Mouse (Mus musculus) myocyte (in vitro differentiated cells): ENCODE results near the gene F8. TPM values are rescaled to one million over a fixed set of nuclear protein-coding genes. Genes with fewer than 3 reads are reported as not detected.
"Not testable (repeated sequence)": the region's sequence is repeated elsewhere in the genome, so short reads cannot be mapped to it uniquely, and the experiment has no call there.

Experiments
- H3K27me3 ChIP-seq: one replicate; pipeline ENCODE4 v1.6.1; 2011; ENCODE audit not compliant: control insufficient read depth, insufficient read depth, insufficient read length
- H3K36me3 ChIP-seq: one replicate; pipeline ENCODE4 v1.6.1; 2011; ENCODE audit not compliant: control insufficient read depth, insufficient read depth
- H3K4me2 ChIP-seq: one replicate; pipeline ENCODE4 v1.6.1; 2011; ENCODE audit warnings: low read depth, control low read depth
- H3K4me3 ChIP-seq: one replicate; pipeline ENCODE4 v1.5.1; 2011; ENCODE audit warnings: mild to moderate bottlenecking, control low read depth, moderate library complexity
- H3K79me2 ChIP-seq: one replicate; pipeline ENCODE4 v1.6.1; 2011; ENCODE audit not compliant: control insufficient read depth, insufficient read depth
- H3ac ChIP-seq: one replicate; pipeline ENCODE4 v1.6.1; 2011; ENCODE audit not compliant: control insufficient read depth, insufficient read length
- CEBPB ChIP-seq: IDR thresholded peaks from 2 replicates; pipeline ENCODE4 v1.6.1; 2011; ENCODE audit warnings: mild to moderate bottlenecking, moderate library complexity; ENCODE audit not compliant: poor library complexity, insufficient read depth, severe bottlenecking
- E2F4 ChIP-seq: IDR thresholded peaks from one replicate; pipeline ENCODE4 v1.6.1; 2011; ENCODE audit warnings: mild to moderate bottlenecking, control low read depth, moderate library complexity; ENCODE audit not compliant: insufficient read depth
- MAX ChIP-seq: IDR thresholded peaks from one replicate; pipeline ENCODE4 v1.6.1; 2011; ENCODE audit warnings: low read depth, mild to moderate bottlenecking, control low read depth
- MYOD1 ChIP-seq, 3 experiments: IDR thresholded peaks; one replicate each; pipeline ENCODE4 v1.6.1; 2011; ENCODE audit warnings: control low read depth in 2 of 3, low read depth in 2 of 3, mild to moderate bottlenecking in 2 of 3, moderate library complexity in 1 of 3; ENCODE audit not compliant: insufficient read length in 2 of 3, control insufficient read depth in 1 of 3
- MYOG ChIP-seq, 3 experiments: IDR thresholded peaks; one replicate each; pipeline ENCODE4 v1.6.1; 2011; ENCODE audit warnings: control low read depth in 2 of 3, low read depth in 2 of 3, mild to moderate bottlenecking in 2 of 3; ENCODE audit not compliant: insufficient read length in 2 of 3, control insufficient read depth in 1 of 3, insufficient read depth in 1 of 3
- POLR2A ChIP-seq: IDR thresholded peaks from one replicate; pipeline ENCODE4 v1.6.1; 2011; ENCODE audit warnings: low read depth, mild to moderate bottlenecking, control low read depth, moderate library complexity; ENCODE audit not compliant: insufficient read length
- POLR2AphosphoS2 ChIP-seq: IDR thresholded peaks from one replicate; pipeline ENCODE4 v1.6.1; 2011; ENCODE audit warnings: low read depth, control low read depth; ENCODE audit not compliant: insufficient read length
- REST ChIP-seq: IDR thresholded peaks from one replicate; pipeline ENCODE4 v1.6.1; 2011; ENCODE audit warnings: mild to moderate bottlenecking, control low read depth, moderate library complexity; ENCODE audit not compliant: insufficient read depth, insufficient read length
- SRF ChIP-seq: IDR thresholded peaks from one replicate; pipeline ENCODE4 v1.6.1; 2011; ENCODE audit warnings: low read depth; ENCODE audit not compliant: control insufficient read depth, insufficient read length
- TCF12 ChIP-seq: IDR thresholded peaks from one replicate; pipeline ENCODE4 v1.6.1; 2011; ENCODE audit warnings: mild to moderate bottlenecking, control low read depth; ENCODE audit not compliant: poor library complexity, insufficient read depth, severe bottlenecking
- TCF3 ChIP-seq: IDR thresholded peaks from one replicate; pipeline ENCODE4 v1.6.1; 2011; ENCODE audit warnings: low read depth, control low read depth; ENCODE audit not compliant: insufficient read length
- USF1 ChIP-seq: IDR thresholded peaks from one replicate; pipeline ENCODE4 v1.6.1; 2011; ENCODE audit warnings: low read depth, mild to moderate bottlenecking, control low read depth, moderate library complexity
- polyA plus RNA-seq: library from polyadenylated mRNA; unstranded; fragments of >200 nt; fragmentation: generic; extraction: Trizol; gene quantifications from one replicate; pipeline ENCODE4 v1.2.1, GENCODE M21; 2012; ENCODE audit warnings: missing spikeins

Gene F8
- polyA plus RNA-seq, 1 experiment: 0.40 TPM

GRCm38 (mm10) chrX:75370197-75370596 is 12.2 kb downstream of the F8 start:
- Histone ChIP-seq H3ac (no peak overlapping the region), H3K79me2 (no peaks in the 10 kb centered on the region), H3K4me3 (no peak overlapping the region), H3K27me3 (no peaks in the 10 kb centered on the region), H3K4me2 (no peak overlapping the region), H3K36me3 (no peaks in the 10 kb centered on the region)
- TF ChIP-seq SRF: no peak
- no peak for TF ChIP-seq POLR2AphosphoS2
- no peak for TF ChIP-seq REST
- no peak for TF ChIP-seq USF1
- TF ChIP-seq TCF3: no peak
- TF ChIP-seq E2F4: no peak
- no peak for TF ChIP-seq CEBPB
- TF ChIP-seq MYOD1 (IDR thresholded peaks at IDR 0.05; ENCODE audit: control insufficient read depth in 1 of 3, insufficient read length in 2 of 3, low read depth in 2 of 3): no peak
- no peak for TF ChIP-seq POLR2A
- no peak for TF ChIP-seq TCF12
- TF ChIP-seq MAX: no peak
- TF ChIP-seq MYOG (IDR thresholded peaks at IDR 0.05; ENCODE audit: control insufficient read depth in 1 of 3, insufficient read depth in 1 of 3, insufficient read length in 2 of 3, low read depth in 2 of 3): no peak

DNA sequence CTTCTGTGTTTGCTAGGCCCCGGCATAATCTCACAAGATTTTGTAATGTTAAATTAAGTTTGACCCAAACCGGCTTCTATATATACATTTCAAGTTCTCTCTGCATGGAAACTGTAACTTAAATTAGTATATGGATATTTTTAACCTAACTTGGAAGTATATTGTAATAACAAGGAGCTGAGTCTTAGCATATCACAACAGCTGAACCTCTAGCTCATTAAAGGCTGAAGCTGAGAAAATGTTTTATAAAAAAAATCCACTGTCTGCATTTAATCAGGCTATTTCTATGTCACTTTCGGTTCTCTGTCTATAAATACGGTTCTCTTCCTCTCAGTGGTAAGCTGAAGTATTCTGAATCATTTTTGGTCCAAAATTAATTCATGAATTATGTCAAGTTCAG is 58.9 kb downstream of the F8 start:
- H3K79me2 ChIP-seq: no peaks in the 10 kb centered on the region
- no peaks in the 10 kb centered on the region for H3K27me3 ChIP-seq
- no peak overlapping the region for H3ac ChIP-seq
- TF ChIP-seq MYOD1 (IDR thresholded peaks at IDR 0.05; ENCODE audit: control insufficient read depth in 1 of 3, insufficient read length in 2 of 3, low read depth in 2 of 3) (no peak), CEBPB (no peak)
- H3K36me3 ChIP-seq: no peaks in the 10 kb centered on the region
- H3K4me2 ChIP-seq: no peak overlapping the region
- no peak overlapping the region for H3K4me3 ChIP-seq

DNA sequence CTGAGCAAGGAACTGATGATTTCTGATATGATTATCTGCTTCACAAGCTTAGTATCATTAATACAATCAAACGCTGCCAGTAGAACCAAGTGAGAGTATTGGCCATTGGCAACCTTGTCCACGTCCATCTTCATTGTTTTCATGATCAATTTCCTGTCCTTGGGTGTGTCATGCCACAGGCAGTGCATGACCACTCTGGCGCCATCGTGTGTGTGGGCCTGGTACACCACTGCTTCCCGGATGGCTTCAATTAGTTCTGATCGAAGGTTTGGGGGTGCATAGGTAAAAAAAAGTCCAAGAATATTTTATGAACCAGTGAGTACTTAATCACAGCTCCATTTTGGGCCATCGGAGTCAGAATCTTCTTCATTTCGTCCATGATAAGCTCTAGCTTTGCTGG is 110.7 kb downstream of the F8 start:
- H3K36me3 ChIP-seq: no peaks in the 10 kb centered on the region
- no peaks in the 10 kb centered on the region for H3K79me2 ChIP-seq
- no peaks in the 10 kb centered on the region for H3K27me3 ChIP-seq
- H3K4me2 ChIP-seq: no peak overlapping the region
- H3ac ChIP-seq: no peak overlapping the region
- TF ChIP-seq SRF (no peak), POLR2AphosphoS2 (no peak), TCF3 (no peak), REST (no peak), MYOG (IDR thresholded peaks at IDR 0.05; ENCODE audit: control insufficient read depth in 1 of 3, insufficient read depth in 1 of 3, insufficient read length in 2 of 3, low read depth in 2 of 3) (no peak), TCF12 (no peak), CEBPB (no peak), POLR2A (no peak), USF1 (no peak), MYOD1 (IDR thresholded peaks at IDR 0.05; ENCODE audit: control insufficient read depth in 1 of 3, insufficient read length in 2 of 3, low read depth in 2 of 3) (no peak), MAX (no peak), E2F4 (no peak)
- H3K4me3 ChIP-seq: no peak overlapping the region

- not testable (repeated sequence) for H3K4me3 ChIP-seq, H3K4me2 ChIP-seq, H3ac ChIP-seq, H3K27me3 ChIP-seq, H3K36me3 ChIP-seq, H3K79me2 ChIP-seq
These were observed 148.6 kb downstream of the F8 start for GRCm38 (mm10) chrX:75233603-75234376.

GRCm38 (mm10) chrX:75231456-75231855 is 151.0 kb downstream of the F8 start:
- H3K79me2 ChIP-seq: no peaks in the 10 kb centered on the region

More at GRCm38 (mm10) chrX:75231456-75231855, 151.0 kb downstream of the F8 start:
- Histone ChIP-seq H3K4me2 (no peak overlapping the region), H3K36me3 (no peaks in the 10 kb centered on the region), H3K27me3 (no peaks in the 10 kb centered on the region), H3K4me3 (no peak overlapping the region), H3ac (no peak overlapping the region)
- TF ChIP-seq REST: no peak
- no peak for TF ChIP-seq POLR2AphosphoS2
- TF ChIP-seq E2F4: no peak
- TF ChIP-seq SRF: no peak
- no peak for TF ChIP-seq USF1
- no peak for TF ChIP-seq TCF3
- TF ChIP-seq MYOD1 (IDR thresholded peaks at IDR 0.05; ENCODE audit: control insufficient read depth in 1 of 3, insufficient read length in 2 of 3, low read depth in 2 of 3): no peak
- no peak for TF ChIP-seq MYOG (IDR thresholded peaks at IDR 0.05; ENCODE audit: control insufficient read depth in 1 of 3, insufficient read depth in 1 of 3, insufficient read length in 2 of 3, low read depth in 2 of 3)
- TF ChIP-seq CEBPB: no peak
